Mouse (Mus musculus): ENCODE data around the gene Gm10803.

- TF ChIP-seq CTCF (IDR thresholded peaks at IDR 0.05; ENCODE audit: control insufficient read depth, insufficient read depth, low read length), result peak; percentile 46
- TF ChIP-seq POLR2A (IDR thresholded peaks at IDR 0.05; ENCODE audit: borderline replicate concordance, control insufficient read depth, low read depth, low read length), result no peak
Observed at GRCm38 (mm10) chr2:93537385-93537967, 22.9 kb upstream of the Gm10803 start.

Data from bone marrow, adult 2 months (tissue).